Mouse (Mus musculus): ENCODE results near the gene Ttc25. TPM values are rescaled to one million over a fixed set of nuclear protein-coding genes. Genes with fewer than 3 reads are reported as not detected.

The Ttc25 gene
- polyA plus RNA-seq, 1 experiment from 2014 or later = 0.72 TPM

- Histone ChIP-seq H3K4me3 (replicated peaks; ENCODE audit: low read depth, low read length) (no peak overlapping the region), H3K27ac (no peak overlapping the region), H3K9ac (ENCODE audit: low read depth, low read length) (no peak overlapping the region), H3K4me2 (ENCODE audit: low read length) (no peak overlapping the region), H3K27me3 (ENCODE audit: insufficient read depth, low read length) (no peaks in the 10 kb centered on the region), H3K9me3 (replicated peaks; ENCODE audit: low read length) (no peaks in the 10 kb centered on the region), H3K4me1 (replicated peaks; ENCODE audit: insufficient read depth, low read length) (0 out of 2 replicates have a peak, but pooled peaks cover 3% of the 10 kb centered on the region), H3K36me3 (ENCODE audit: insufficient read depth, low read length) (peaks cover 24% of the 10 kb centered on the region)
- DNase-seq (ENCODE audit: low spot score) (no peak), ATAC-seq (replicated peaks; ENCODE audit: low FRiP score, low read depth) (no peak)
- 74% methylated on average over 8 of the region's 8 CpGs for WGBS
- TF ChIP-seq CTCF (IDR thresholded peaks at IDR 0.05; ENCODE audit: low read depth) = no peak
These were observed 58.4 kb downstream of the Ttc25 start for GRCm38 (mm10) chr11:100603813-100604212.

DNA sequence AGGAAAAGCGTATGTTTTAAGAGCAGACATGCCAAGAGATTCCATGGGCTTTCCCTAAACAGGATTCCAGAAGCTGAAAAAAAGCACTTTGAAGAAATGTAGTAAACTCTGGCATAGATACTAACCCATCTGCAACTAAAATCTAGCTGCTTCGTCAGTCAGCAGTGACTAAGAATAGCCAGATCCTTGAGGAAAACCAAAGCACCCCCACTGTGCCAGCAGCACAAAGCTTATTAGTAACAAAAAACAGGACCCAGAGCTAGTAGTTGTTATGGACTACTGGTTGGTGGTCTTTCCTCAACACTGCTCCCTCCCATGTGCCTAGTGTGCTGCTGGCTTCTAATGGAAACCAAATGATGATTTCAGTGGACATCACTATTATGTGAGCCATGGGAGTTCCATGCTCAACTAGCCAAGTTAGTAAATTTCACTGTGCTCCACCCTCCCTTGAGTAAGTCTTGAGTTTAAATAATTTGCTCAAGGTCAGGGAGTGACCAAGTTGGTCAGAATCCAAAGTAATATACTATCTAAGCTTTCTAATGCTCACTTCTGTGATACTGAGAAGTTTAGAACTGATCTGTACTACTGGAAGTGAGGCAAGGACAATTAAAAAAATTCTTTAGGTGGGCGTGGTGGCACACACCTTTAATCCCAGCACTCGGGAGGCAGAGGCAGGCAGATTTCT is 59.1 kb downstream of the Ttc25 start:
- 74% methylated on average over 4 of the region's 4 CpGs for WGBS
- ATAC-seq (replicated peaks; ENCODE audit: low FRiP score, low read depth) (no peak), DNase-seq (ENCODE audit: low spot score) (peak; percentile 63)
- no peak overlapping the region for H3K4me3 ChIP-seq (replicated peaks; ENCODE audit: low read depth, low read length)
- H3K9me3 ChIP-seq (replicated peaks; ENCODE audit: low read length) = no peaks in the 10 kb centered on the region
- H3K27ac ChIP-seq = no peak overlapping the region
- H3K9ac ChIP-seq (ENCODE audit: low read depth, low read length) = no peak overlapping the region
- 0 out of 2 replicates have a peak, but pooled peaks cover 9% of the 10 kb centered on the region for H3K4me1 ChIP-seq (replicated peaks; ENCODE audit: insufficient read depth, low read length)
- H3K27me3 ChIP-seq (ENCODE audit: insufficient read depth, low read length) = no peaks in the 10 kb centered on the region
- no peak overlapping the region for H3K4me2 ChIP-seq (ENCODE audit: low read length)
- no peak for TF ChIP-seq CTCF (IDR thresholded peaks at IDR 0.05; ENCODE audit: low read depth)
- H3K36me3 ChIP-seq (ENCODE audit: insufficient read depth, low read length) = peaks cover 19% of the 10 kb centered on the region; the same call in 1 of the 2 replicates

DNA sequence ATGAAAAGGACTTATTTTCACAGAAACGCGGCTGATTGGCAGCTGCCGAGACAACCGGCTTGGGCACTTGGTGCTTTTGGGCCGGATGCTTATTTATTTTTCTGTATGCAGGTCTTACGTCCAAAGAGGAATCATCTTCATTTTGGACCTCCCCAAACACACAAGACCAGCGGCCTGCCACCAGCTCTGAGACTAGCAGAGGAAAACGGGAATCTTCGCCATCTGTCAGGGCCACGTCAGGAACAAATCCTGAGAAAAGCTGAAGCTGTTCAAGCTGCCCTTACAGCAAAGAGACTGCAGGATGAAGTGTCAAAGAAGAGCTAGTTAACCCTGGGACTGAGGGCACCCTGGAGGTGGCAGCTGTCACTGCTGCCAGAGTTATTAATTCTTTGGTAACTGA is 60.0 kb downstream of the Ttc25 start:
- Histone ChIP-seq H3K4me1 (replicated peaks; ENCODE audit: insufficient read depth, low read length) (peaks cover 13% of the 10 kb centered on the region; the same call in 1 of the 2 replicates), H3K4me2 (ENCODE audit: low read length) (no peak overlapping the region), H3K27ac (no peak overlapping the region), H3K27me3 (ENCODE audit: insufficient read depth, low read length) (no peaks in the 10 kb centered on the region), H3K9ac (ENCODE audit: low read depth, low read length) (no peak overlapping the region), H3K36me3 (ENCODE audit: insufficient read depth, low read length) (peaks cover 11% of the 10 kb centered on the region; the same call in 1 of the 2 replicates), H3K9me3 (replicated peaks; ENCODE audit: low read length) (no peaks in the 10 kb centered on the region), H3K4me3 (replicated peaks; ENCODE audit: low read depth, low read length) (no peak overlapping the region)
- TF ChIP-seq CTCF (IDR thresholded peaks at IDR 0.05; ENCODE audit: low read depth) = no peak
- WGBS = 92% methylated on average over 10 of the region's 10 CpGs
- DNase-seq (ENCODE audit: low spot score) (no peak), ATAC-seq (replicated peaks; ENCODE audit: low FRiP score, low read depth) (no peak)

DNA sequence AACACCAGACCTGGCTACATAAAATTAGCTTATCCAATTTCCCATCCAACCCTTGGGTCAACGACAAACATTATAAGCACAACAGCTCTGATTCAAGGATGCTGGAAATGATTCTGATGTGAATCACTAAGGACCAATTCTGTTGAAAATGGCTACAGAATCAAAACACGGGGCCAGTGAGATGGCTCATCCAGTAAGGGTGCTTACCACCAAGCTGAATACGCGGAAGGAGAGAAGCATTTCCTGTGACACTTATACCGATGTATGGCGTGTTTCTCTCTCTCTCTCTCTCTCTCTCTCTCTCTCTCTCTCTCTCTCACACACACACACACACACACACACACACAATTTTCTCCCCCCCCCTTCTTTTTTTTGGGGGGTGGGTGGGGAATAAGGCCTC is 61.7 kb downstream of the Ttc25 start:
- WGBS = 86% methylated on average over 6 of the region's 6 CpGs
- no peak for DNase-seq (ENCODE audit: low spot score)

DNA sequence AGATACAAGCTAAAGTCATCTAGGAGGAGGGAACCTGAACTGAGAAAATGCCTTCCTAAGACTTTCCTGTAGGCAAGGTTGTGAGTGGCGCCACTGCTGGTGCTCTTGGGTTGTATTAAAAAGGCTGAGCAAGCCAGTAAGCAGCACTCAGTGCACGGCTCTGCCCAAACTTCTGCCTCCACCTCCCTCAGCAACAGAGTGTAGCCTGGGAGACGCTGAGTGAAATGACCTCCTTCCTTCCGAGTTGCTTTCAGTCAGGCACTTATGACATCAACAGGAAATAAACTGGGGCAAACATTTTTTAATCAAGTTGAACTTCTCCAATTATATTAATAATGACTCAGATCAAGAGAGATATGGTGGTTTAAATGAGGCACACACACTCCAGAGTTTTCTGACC is 63.4 kb downstream of the Ttc25 start:
- ATAC-seq (replicated peaks; ENCODE audit: low FRiP score, low read depth) (no peak), DNase-seq (ENCODE audit: low spot score) (no peak)
- H3K4me3 ChIP-seq (replicated peaks; ENCODE audit: low read depth, low read length) = no peak overlapping the region
- no peak overlapping the region for H3K27ac ChIP-seq
- H3K36me3 ChIP-seq (ENCODE audit: insufficient read depth, low read length) = 0 out of 2 replicates have a peak, but pooled peaks cover 5% of the 10 kb centered on the region
- WGBS = 46% methylated on average over 4 of the region's 4 CpGs
- no peaks in the 10 kb centered on the region for H3K27me3 ChIP-seq (ENCODE audit: insufficient read depth, low read length)
- TF ChIP-seq CTCF (IDR thresholded peaks at IDR 0.05; ENCODE audit: low read depth) = no peak
- H3K9me3 ChIP-seq (replicated peaks; ENCODE audit: low read length) = no peaks in the 10 kb centered on the region
- peaks cover 13% of the 10 kb centered on the region; the same call in 1 of the 2 replicates for H3K4me1 ChIP-seq (replicated peaks; ENCODE audit: insufficient read depth, low read length)
- H3K4me2 ChIP-seq (ENCODE audit: low read length) = no peak overlapping the region
- no peak overlapping the region for H3K9ac ChIP-seq (ENCODE audit: low read depth, low read length)

More for the DNA sequence above, 61.7 kb downstream of the Ttc25 start:
- Histone ChIP-seq H3K4me3 (replicated peaks; ENCODE audit: low read depth, low read length) (no peak overlapping the region), H3K36me3 (ENCODE audit: insufficient read depth, low read length) (0 out of 2 replicates have a peak, but pooled peaks cover 5% of the 10 kb centered on the region), H3K27me3 (ENCODE audit: insufficient read depth, low read length) (no peaks in the 10 kb centered on the region), H3K4me1 (replicated peaks; ENCODE audit: insufficient read depth, low read length) (peaks cover 13% of the 10 kb centered on the region; the same call in 1 of the 2 replicates), H3K4me2 (ENCODE audit: low read length) (no peak overlapping the region), H3K27ac (no peak overlapping the region), H3K9me3 (replicated peaks; ENCODE audit: low read length) (no peaks in the 10 kb centered on the region), H3K9ac (ENCODE audit: low read depth, low read length) (no peak overlapping the region)
- ATAC-seq (replicated peaks; ENCODE audit: low FRiP score, low read depth) = no peak
- TF ChIP-seq CTCF (IDR thresholded peaks at IDR 0.05; ENCODE audit: low read depth) = no peak

- TF ChIP-seq CTCF (IDR thresholded peaks at IDR 0.05; ENCODE audit: low read depth) = no peak
- peak overlapping the region; percentile 5; the same call in 1 of the 2 replicates for H3K27ac ChIP-seq
These were observed 64.1 kb downstream of the Ttc25 start for GRCm38 (mm10) chr11:100609355-100609996.

More at GRCm38 (mm10) chr11:100609355-100609996, 64.1 kb downstream of the Ttc25 start:
- Histone ChIP-seq H3K9ac (ENCODE audit: low read depth, low read length) (no peak overlapping the region), H3K36me3 (ENCODE audit: insufficient read depth, low read length) (0 out of 2 replicates have a peak, but pooled peaks cover 5% of the 10 kb centered on the region), H3K4me1 (replicated peaks; ENCODE audit: insufficient read depth, low read length) (peaks cover 13% of the 10 kb centered on the region; the same call in 1 of the 2 replicates), H3K27me3 (ENCODE audit: insufficient read depth, low read length) (no peaks in the 10 kb centered on the region), H3K4me2 (ENCODE audit: low read length) (no peak overlapping the region), H3K9me3 (replicated peaks; ENCODE audit: low read length) (no peaks in the 10 kb centered on the region), H3K4me3 (replicated peaks; ENCODE audit: low read depth, low read length) (no peak overlapping the region)
- no peak for DNase-seq (ENCODE audit: low spot score)
- ATAC-seq (replicated peaks; ENCODE audit: low FRiP score, low read depth) = no peak
- 81% methylated on average over 5 of the region's 5 CpGs for WGBS
